Mouse (Mus musculus) effector memory CD4-positive, alpha-beta T cell, adult 7 months (primary cell): ENCODE results near the gene Esp23. TPM values are rescaled to one million over a fixed set of nuclear protein-coding genes. Genes with fewer than 3 reads are reported as not detected.

Source experiments
- polyA plus RNA-seq: library from polyadenylated mRNA; unstranded; fragments of 100-300 nt; shearing (Covaris generic); gene quantifications from one replicate; pipeline ENCODE4 v1.2.1, GENCODE M21; 2017

Esp23 gene
- not detected for polyA plus RNA-seq

GRCm38 (mm10) chr17:39076937-39077336 lies at the start of gene Esp23:
Gene Esp23, minus strand, starts transcription at chr17:39077037.

GRCm38 (mm10) chr17:39095034-39095433 lies 18.2 kb upstream of the Esp23 start, which contains the start of gene Esp22:
Gene Esp22, plus strand, starts transcription at chr17:39095334.

GRCm38 (mm10) chr17:39043241-39043640 lies 33.6 kb downstream of the Esp23 start, which contains the start of gene Gm21903:
Gene Gm21903, minus strand, starts transcription at chr17:39043341.

GRCm38 (mm10) chr17:39036395-39036794 lies 40.4 kb downstream of the Esp23 start, which contains the start of gene Esp24:
Gene Esp24, plus strand, starts transcription at chr17:39036695.

Other genes with a start within 250 kb of the Esp23 start
- gene Esp24, start 40.3 kb downstream of the Esp23 start, polyA plus RNA-seq: not detected
- not detected for gene Gm21903, start 33.7 kb downstream of the Esp23 start, polyA plus RNA-seq
- gene Esp22, start 18.3 kb upstream of the Esp23 start, polyA plus RNA-seq: not detected